12 mouse cellular contexts compared by ENCODE assay signal in genomic region chr2:168352194-168352593, GRCm38 (mm10).
"Had no signal": no experiment of that assay in that cellular context is flagged by ENCODE, and none has a peak within 500 bp of the region (broad histone marks: within the 10 kb centered on the region; RNA-seq: fewer than 3 reads in every experiment).

No protein-coding gene starts in this region.

- H3K4me3 ChIP-seq: limb, embryonic 13.5 days; megakaryocyte, embryonic 14.5 days; midbrain, embryonic 12.5 days had no signal

- H3K9me3 ChIP-seq: limb, embryonic 13.5 days had no signal

- H3K27ac ChIP-seq: kidney, postnatal 0 days; limb, embryonic 13.5 days; liver, embryonic 14.5 days; midbrain, embryonic 12.5 days; stomach, postnatal 0 days had no signal

- H3K4me1 ChIP-seq: megakaryocyte, embryonic 14.5 days had no signal

- H3K27me3 ChIP-seq: limb, embryonic 13.5 days had no signal

- ATAC-seq: lung, postnatal 0 days had no signal

- DNase-seq: kidney, adult 8-10 months; kidney, postnatal 36 days; lung, adult 18-20 months; lung, postnatal 4 days; thymus, postnatal 4 days had no signal

- H3K36me3 ChIP-seq: limb, embryonic 13.5 days; midbrain, embryonic 12.5 days had no signal
